Mouse (Mus musculus) monocyte, adult 2 months (primary cell): ENCODE results near the gene Nr6a1.

Experiments used
- DNase-seq, 2 experiments: peaks; one replicate each; pipeline ENCODE4 v3.0.0; 2022; ENCODE audit warnings: low spot score in 2 of 2, low read depth in 1 of 2

Nr6a1 gene

GRCm38 (mm10) chr2:38785113-38785512, 142.4 kb downstream of the Nr6a1 start:
- DNase-seq, result no peak

GRCm38 (mm10) chr2:38784396-38784795, 143.1 kb downstream of the Nr6a1 start:
- DNase-seq, result no peak

- DNase-seq, result no peak
Measured at GRCm38 (mm10) chr2:38783364-38783763, 144.1 kb downstream of the Nr6a1 start.

- no peak for DNase-seq
Measured at GRCm38 (mm10) chr2:38782731-38783130, 144.8 kb downstream of the Nr6a1 start.

GRCm38 (mm10) chr2:38781945-38782720, 145.4 kb downstream of the Nr6a1 start:
- DNase-seq, result no peak

- DNase-seq, result no peak
Measured at GRCm38 (mm10) chr2:38779939-38780338, 147.5 kb downstream of the Nr6a1 start.

GRCm38 (mm10) chr2:38777326-38777725, 150.2 kb downstream of the Nr6a1 start:
- no peak for DNase-seq

- DNase-seq, result no peak
Measured at GRCm38 (mm10) chr2:38774936-38775335, 152.6 kb downstream of the Nr6a1 start.

GRCm38 (mm10) chr2:38771478-38771797, 156.1 kb downstream of the Nr6a1 start:
- DNase-seq, result no peak

- no peak for DNase-seq
Measured at GRCm38 (mm10) chr2:38770772-38771477, 156.6 kb downstream of the Nr6a1 start.

- no peak for DNase-seq
Measured at GRCm38 (mm10) chr2:38767177-38767931, 160.1 kb downstream of the Nr6a1 start.

GRCm38 (mm10) chr2:38739847-38740246, 187.6 kb downstream of the Nr6a1 start:
- no peak for DNase-seq

GRCm38 (mm10) chr2:38739410-38739809, 188.1 kb downstream of the Nr6a1 start:
- no peak for DNase-seq

- DNase-seq, result no peak
Measured at GRCm38 (mm10) chr2:38738601-38739301, 188.7 kb downstream of the Nr6a1 start.

- no peak for DNase-seq
Measured at GRCm38 (mm10) chr2:38735740-38736139, 191.7 kb downstream of the Nr6a1 start.

- DNase-seq, result no peak
Measured at GRCm38 (mm10) chr2:38734721-38735120, 192.8 kb downstream of the Nr6a1 start.

- DNase-seq, result no peak
Measured at GRCm38 (mm10) chr2:38730331-38730827, 197.1 kb downstream of the Nr6a1 start.

- DNase-seq, result no peak
Measured at GRCm38 (mm10) chr2:38725427-38725826, 202.1 kb downstream of the Nr6a1 start.

GRCm38 (mm10) chr2:38723378-38723777, 204.1 kb downstream of the Nr6a1 start:
- no peak for DNase-seq

GRCm38 (mm10) chr2:38722076-38722475, 205.4 kb downstream of the Nr6a1 start:
- no peak for DNase-seq

GRCm38 (mm10) chr2:38720661-38721060, 206.8 kb downstream of the Nr6a1 start:
- DNase-seq, result no peak
